Mouse (Mus musculus): ENCODE results near the gene Apol7a. TPM values are rescaled to one million over a fixed set of nuclear protein-coding genes. Genes with fewer than 3 reads are reported as not detected.
"Not testable (repeated sequence)": the region's sequence is repeated elsewhere in the genome, so short reads cannot be mapped to it uniquely, and the experiment has no call there.

Gene Apol7a
- total RNA-seq (2021): under 1 TPM; 0.29 to 0.51 TPM
- long read RNA-seq, experiment 1: 0 reads
- long read RNA-seq, experiment 2: 0 reads

- intact Hi-C loops (cut with DNase I; ENCODE audit: low total_unique reads): not testable (repeated sequence)
- peak; percentile 17 for DNase-seq
Observed at GRCm38 (mm10) chr15:77399027-77399426, at the start of gene Apol7a. Apol7a (minus strand) TSS chr15:77399110.

- intact Hi-C loops (cut with DNase I; ENCODE audit: low total_unique reads); DNase-seq: not testable (repeated sequence)
Observed at GRCm38 (mm10) chr15:77447392-77447791, 48.5 kb upstream of the Apol7a start, which contains the start of gene Apol7b. Apol7b (minus strand) TSS chr15:77447492.

DNA sequence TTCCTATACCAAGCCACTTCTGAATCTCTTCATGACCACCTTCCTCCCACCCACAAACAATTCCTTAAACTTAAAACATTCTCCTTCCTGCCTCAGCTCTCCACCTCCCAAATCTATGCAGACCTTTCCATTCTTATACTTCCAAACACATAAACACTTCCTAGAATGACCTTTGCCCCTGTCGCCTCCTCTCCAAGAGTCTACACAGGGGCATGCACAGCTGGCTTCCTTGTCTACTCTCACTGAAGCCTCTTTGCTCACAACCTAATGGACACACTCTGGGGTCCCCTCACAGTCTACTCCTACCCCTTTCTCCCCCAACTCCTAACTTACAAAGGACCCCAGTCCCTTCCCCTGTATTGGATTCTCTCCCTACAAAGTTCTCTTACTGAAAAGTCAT lies 46.8 kb upstream of the Apol7a start:
- intact Hi-C loops (cut with DNase I; ENCODE audit: low total_unique reads); DNase-seq: not testable (repeated sequence)

- intact Hi-C loops (cut with DNase I; ENCODE audit: low total_unique reads); DNase-seq: not testable (repeated sequence)
Observed at GRCm38 (mm10) chr15:77444746-77445145, 45.8 kb upstream of the Apol7a start.

GRCm38 (mm10) chr15:77428690-77429448 lies 30.0 kb upstream of the Apol7a start:
- DNase-seq; intact Hi-C loops (cut with DNase I; ENCODE audit: low total_unique reads): not testable (repeated sequence)

- intact Hi-C loops (cut with DNase I; ENCODE audit: low total_unique reads); DNase-seq: not testable (repeated sequence)
Observed at GRCm38 (mm10) chr15:77422925-77423324, 24.0 kb upstream of the Apol7a start.

GRCm38 (mm10) chr15:77419657-77420056 lies 20.7 kb upstream of the Apol7a start:
- intact Hi-C loops (cut with DNase I; ENCODE audit: low total_unique reads); DNase-seq: not testable (repeated sequence)

- DNase-seq; intact Hi-C loops (cut with DNase I; ENCODE audit: low total_unique reads): not testable (repeated sequence)
Observed at GRCm38 (mm10) chr15:77416655-77417333, 17.9 kb upstream of the Apol7a start.

- DNase-seq; intact Hi-C loops (cut with DNase I; ENCODE audit: low total_unique reads): not testable (repeated sequence)
Observed at GRCm38 (mm10) chr15:77415653-77416052, 16.7 kb upstream of the Apol7a start.

GRCm38 (mm10) chr15:77412695-77413094 lies 13.8 kb upstream of the Apol7a start:
- intact Hi-C loops (cut with DNase I; ENCODE audit: low total_unique reads); DNase-seq: not testable (repeated sequence)

- intact Hi-C loops (cut with DNase I; ENCODE audit: low total_unique reads); DNase-seq: not testable (repeated sequence)
Observed at GRCm38 (mm10) chr15:77411035-77411434, 12.1 kb upstream of the Apol7a start, which contains the start of gene Apol9a. Apol9a (minus strand) TSS chr15:77411135.

DNA sequence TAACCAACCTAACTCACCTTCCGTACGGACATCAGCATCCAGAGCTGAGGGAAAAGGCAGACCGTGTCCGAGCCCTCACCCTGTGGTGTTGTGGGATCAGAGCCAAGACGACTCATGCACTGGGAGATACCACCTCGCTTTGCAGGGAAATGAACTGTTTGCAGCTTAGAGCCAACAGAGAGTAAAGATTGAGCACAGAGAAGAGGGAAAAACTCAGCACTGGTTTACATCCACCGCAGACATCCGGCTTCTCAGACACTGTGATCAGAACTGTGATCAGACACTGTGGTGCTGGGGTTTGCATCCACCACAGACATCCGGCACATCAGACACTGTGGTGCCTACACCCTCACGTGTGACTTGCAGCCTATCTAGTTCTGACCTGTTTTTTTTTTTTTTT lies 7.5 kb upstream of the Apol7a start:
- DNase-seq; intact Hi-C loops (cut with DNase I; ENCODE audit: low total_unique reads): not testable (repeated sequence)

- peak; percentile 40 for DNase-seq
- intact Hi-C loops (cut with DNase I; ENCODE audit: low total_unique reads): not testable (repeated sequence)
Observed at GRCm38 (mm10) chr15:77397450-77398132, 1.3 kb downstream of the Apol7a start.

DNA sequence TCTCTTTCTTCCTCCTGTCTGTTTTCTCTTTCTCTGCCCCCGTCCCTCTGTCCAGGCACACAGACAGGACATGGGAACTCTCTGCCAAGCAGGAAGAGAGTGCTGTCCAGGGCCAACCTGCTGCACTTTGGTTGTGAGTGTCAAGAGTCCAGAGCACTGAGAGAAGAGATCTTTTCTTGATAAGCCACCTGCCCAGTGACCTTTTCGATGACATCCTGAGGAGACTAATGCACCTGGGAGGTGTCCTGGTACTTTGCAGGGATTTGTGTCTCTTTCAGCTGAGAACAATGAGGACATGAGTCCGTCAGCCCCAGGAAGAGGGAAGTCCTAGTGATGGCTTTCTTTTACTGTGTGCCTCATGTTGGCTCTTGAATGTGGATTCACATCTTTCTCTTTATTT lies 5.1 kb downstream of the Apol7a start:
- DNase-seq; intact Hi-C loops (cut with DNase I; ENCODE audit: low total_unique reads): not testable (repeated sequence)

DNA sequence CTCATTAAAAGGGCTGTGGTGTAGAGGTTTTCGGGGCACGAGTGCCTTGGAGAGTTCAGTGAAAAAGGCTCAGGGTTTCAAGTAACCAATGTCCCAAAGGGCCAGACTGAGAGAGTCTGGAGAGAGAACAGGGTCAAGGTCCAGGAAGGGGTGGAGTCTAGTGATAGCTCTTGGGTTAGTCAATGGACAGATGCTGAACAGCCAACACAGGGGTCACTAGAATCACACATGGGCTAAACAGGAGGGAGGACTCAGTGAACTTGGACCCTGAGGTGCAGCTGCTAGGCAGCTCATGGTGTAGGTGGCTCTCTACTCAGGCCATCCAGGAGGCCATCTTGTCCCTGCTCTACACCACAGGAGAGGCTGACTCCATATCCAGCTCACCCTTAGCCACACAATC lies 11.4 kb downstream of the Apol7a start:
- no peak for DNase-seq
- intact Hi-C loops (cut with DNase I; ENCODE audit: low total_unique reads): no loop called here

- DNase-seq: no peak
- intact Hi-C loops (cut with DNase I; ENCODE audit: low total_unique reads): no loop called here
Observed at GRCm38 (mm10) chr15:77384340-77385030, 14.4 kb downstream of the Apol7a start.

GRCm38 (mm10) chr15:77382880-77383279 lies 16.0 kb downstream of the Apol7a start:
- no peak for DNase-seq
- intact Hi-C loops (cut with DNase I; ENCODE audit: low total_unique reads): no loop called here

- intact Hi-C loops (cut with DNase I; ENCODE audit: low total_unique reads): no loop called here
- no peak for DNase-seq
Observed at GRCm38 (mm10) chr15:77382271-77382850, 16.5 kb downstream of the Apol7a start.

DNA sequence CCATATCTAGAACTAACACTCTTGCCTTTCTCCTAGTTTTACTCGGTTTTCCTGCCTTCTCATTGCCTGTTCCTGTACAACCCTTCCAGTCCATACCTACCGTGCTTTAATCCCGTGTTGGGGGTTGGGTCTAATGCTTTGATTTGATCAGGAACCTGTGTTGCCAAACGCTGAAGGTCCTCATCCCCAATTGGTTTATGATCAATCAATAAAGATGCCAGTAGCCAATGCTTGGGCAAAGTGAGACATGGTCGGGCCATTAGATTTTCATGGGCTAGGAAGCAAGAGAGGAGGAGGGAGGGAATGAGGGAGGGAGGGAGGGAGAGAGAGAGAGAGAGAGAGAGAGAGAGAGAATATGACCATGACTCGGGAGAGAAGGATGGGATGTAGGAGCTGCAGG lies 17.4 kb downstream of the Apol7a start:
- no peak for DNase-seq
- intact Hi-C loops (cut with DNase I; ENCODE audit: low total_unique reads): no loop called here
